Mouse (Mus musculus) cerebellum, postnatal 36 days (tissue): ENCODE results near the gene Tmem28.

Experiments
- DNase-seq, 2 experiments: peaks; one replicate each; pipeline ENCODE4 v3.0.0; 2021 to 2022; ENCODE audit warnings: mixed read lengths in 2 of 2

Tmem28 gene

DNA sequence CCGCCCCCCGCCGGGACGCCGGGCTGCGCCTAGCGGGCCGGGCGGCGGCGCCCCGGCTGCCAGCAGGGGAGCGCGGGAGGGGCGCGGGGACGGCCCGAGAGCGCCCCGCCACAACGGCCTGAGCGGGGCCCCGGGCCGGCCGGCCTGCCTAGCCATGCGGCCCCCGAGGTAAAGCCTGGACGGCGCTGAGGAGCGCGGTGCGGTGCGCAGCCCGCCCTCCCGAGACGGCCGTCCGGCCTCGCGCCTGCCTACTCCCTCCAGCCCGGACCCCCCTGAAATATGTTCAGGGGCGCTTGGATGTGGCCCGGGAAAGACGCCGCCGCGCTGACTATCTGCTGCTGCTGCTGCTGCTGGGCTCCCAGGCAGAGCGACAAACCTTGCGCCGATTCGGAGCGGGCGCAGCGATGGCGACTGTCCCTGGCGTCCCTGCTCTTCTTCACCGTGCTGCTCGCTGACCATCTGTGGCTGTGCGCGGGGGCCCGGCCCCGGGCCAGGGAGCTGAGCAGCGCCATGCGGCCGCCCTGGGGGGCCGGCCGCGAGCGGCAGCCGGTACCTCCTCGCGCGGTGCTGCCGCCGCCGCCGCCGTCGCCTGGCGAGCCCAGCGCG lies at the start of gene Tmem28:
Gene Tmem28 (plus strand): TSS at position 232 of the 606 bp plus-strand sequence.
- DNase-seq, result peak; percentile 32 to 42

GRCm38 (mm10) chrX:99780308-99780707 lies 40.5 kb upstream of the Tmem28 start:
- no peak for DNase-seq

GRCm38 (mm10) chrX:99808375-99808774 lies 12.4 kb upstream of the Tmem28 start:
- DNase-seq, result peak; percentile 43 to 52

GRCm38 (mm10) chrX:99819395-99819935 lies 1.4 kb upstream of the Tmem28 start:
- DNase-seq, result peak; percentile 55 to 57

- peak; percentile 51 to 61 for DNase-seq
Measured at GRCm38 (mm10) chrX:99819936-99820789, 658 bp upstream of the Tmem28 start.

GRCm38 (mm10) chrX:99842090-99842489 lies 21.3 kb downstream of the Tmem28 start:
- no peak for DNase-seq

- DNase-seq, result peak; percentile 22 to 27
Measured at GRCm38 (mm10) chrX:99853261-99853741, 32.5 kb downstream of the Tmem28 start.

DNA sequence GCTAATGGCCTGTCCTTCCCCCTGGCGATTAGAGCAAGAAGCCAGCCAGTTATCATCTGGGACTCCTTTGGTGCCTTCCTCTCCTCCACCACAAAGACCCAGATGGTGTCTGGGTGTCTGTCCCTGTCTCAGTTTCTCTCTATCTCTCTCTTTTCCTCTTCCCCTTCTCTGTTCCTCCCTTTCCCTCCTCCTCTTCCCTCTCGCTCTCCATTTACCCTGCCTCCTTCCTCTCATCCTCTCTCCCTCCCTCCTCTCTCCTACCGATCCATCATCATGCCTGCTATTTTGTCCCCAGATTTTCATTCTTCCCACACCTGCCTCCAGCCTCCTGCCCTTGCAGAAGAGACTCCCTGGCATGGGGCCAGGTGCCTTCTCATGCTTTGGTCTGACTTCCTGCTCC lies 33.0 kb downstream of the Tmem28 start:
- DNase-seq, result no peak

DNA sequence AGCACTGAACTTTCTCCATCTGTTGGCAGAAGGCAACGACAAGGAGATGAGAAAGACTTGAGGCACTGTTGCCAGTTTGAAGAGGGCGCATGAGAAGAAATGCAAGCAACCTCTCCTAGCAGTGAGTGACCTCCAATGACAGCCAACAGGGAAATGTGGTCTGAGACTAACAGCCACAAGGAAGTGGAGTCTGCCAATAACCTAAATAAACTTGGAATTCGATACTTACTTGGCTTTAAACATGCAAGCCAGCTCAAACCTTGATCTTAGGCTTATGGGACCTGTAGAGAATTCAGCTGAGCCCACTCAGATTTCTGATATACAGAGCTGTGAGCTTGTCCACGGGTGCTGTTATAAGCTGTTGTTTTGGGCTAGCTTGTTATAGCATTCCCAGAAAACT lies 51.4 kb downstream of the Tmem28 start:
- no peak for DNase-seq

DNA sequence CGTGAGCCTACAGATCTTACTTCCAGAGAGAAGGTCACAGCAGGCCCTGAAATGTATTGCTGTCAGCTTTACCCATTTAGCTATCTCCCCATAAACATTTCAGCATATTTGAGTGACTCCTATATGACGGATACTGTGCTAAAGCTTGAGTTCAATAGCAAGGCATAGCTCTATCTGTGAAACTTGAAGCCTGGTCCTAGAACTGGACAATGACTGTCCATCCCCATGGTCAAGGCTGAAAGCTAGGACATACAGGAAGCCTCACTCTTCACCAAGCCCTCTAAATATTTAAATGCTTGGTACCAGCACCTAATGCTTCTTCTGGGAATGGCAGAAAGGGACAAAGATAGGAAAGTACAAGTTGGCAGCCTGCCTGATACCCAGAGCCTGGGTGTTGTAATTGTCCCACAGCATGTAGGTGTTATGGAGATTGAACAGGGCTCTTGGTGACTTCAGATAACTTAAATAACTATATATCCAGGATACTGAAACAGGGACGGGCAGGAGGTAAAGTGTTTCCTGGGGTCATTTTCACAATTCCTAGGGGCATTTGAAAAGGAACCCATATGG lies 51.9 kb downstream of the Tmem28 start:
- no peak for DNase-seq

DNA sequence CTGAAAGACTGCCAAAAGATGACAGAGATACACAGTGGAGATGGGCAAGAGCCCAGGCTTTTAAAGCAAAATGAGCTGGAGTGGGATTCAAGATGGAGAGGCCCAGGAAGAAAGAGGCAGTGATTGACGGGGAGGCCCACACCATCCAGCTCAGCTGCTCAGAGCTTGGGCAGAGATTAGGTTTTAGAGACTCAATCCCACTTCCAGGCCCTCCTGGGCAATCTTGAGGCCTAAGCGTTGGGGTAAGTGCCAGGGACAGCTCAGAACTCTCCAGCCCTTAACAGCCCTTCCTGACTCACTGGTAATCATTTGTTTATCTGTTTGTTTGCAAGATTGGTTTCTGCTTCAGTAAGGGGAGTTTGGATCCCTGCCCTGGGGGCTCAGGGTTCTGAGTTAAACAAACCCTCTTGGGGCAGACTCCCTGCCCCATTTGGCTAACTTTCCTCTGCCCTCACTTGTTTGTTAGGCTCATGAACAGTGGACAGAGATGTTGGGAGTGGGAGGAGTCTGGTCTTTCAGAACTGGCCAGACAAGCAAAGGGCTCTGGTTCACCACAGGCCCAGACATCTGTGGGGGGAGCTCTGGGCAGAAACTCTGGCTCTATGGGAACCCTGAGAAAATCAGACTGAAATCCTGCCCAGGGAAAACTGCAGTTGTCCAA lies 52.6 kb downstream of the Tmem28 start:
- no peak for DNase-seq

DNA sequence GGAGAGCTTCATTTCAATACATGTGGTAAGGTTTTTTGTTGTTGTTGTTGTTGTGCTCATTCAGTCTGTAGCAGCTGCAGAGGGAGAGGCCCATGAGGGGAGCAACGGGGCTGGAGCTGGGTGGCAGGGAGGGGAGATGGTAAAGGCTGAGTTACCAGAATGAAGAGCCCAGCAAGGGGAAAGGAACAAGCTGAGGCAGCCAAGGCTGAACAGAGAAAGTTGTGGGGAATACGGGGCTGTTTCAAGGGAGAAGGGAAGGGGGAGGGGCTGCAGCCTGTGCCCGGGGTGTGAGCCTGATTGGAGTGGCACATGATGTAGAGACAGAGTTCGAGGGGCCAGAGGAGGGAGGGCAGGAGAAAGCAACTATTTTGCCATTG lies 53.1 kb downstream of the Tmem28 start:
- DNase-seq, result no peak

GRCm38 (mm10) chrX:99876781-99877180 lies 56.0 kb downstream of the Tmem28 start:
- peak; percentile 28 to 36 for DNase-seq

GRCm38 (mm10) chrX:99883396-99883795 lies 62.6 kb downstream of the Tmem28 start:
- DNase-seq, result no peak
